Mouse (Mus musculus) lung, adult 10 weeks (tissue): ENCODE measurements around the gene Casd1. TPM values are rescaled to one million over a fixed set of nuclear protein-coding genes. Genes with fewer than 3 reads are reported as not detected.

Experiments
- polyA plus RNA-seq: library from polyadenylated mRNA; stranded (reverse); fragments of 350-450 nt; fragmentation: Illumina TruSeq; extraction: RNeasy Lipid Tissue Mini Kit (QIAGEN cat#74804); gene quantifications from one replicate; pipeline ENCODE4 v1.2.3, GENCODE M21; 2014; ENCODE audit warnings: low read depth, low replicate concordance; ENCODE audit not compliant: insufficient read depth

Casd1 gene
- polyA plus RNA-seq: 16.0 TPM

DNA sequence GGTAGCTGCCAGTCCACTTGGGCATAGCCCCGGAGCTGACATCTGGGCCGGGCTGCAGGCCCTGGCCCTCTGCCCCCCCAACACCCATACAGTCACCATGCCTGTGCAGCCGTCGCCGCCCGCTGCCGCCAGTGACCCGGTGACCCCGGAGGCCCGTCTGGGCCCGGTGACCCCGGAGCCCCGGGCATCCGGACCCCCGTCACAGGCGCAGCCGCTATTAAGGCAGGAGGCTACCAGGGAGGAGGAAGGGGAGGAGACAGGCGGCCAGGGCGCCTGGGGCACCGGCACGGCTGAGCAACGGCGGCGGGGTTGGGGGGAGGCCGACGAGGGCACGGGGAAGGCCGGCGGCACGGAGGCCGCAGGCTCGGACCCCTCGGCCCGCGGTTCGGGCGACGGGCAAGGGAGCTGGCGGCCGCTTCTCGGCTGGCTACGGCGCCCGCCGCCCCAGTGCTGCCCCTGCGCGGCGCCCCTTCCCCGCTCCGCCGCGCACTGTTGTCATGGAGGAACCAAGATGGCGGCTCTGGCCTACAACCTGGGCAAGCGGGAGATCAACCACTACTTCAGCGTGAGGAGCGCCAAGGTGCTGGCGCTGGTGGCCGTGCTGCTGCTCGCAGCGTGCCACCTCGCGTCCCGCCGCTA is at the start of gene Casd1:
Gene Casd1, plus strand, starts transcription at position 182 of the 639 bp plus-strand sequence.

Other genes with a start within 250 kb of the Casd1 start
- gene Col1a2, start 96.0 kb upstream of the Casd1 start, polyA plus RNA-seq: 70.3 TPM
- gene Sgce, start 146.4 kb downstream of the Casd1 start, polyA plus RNA-seq: 65.4 TPM
- gene Peg10, start 146.5 kb downstream of the Casd1 start, polyA plus RNA-seq: 0.80 TPM